Mouse (Mus musculus): Measurements from ENCODE around the gene Carns1. TPM values are rescaled to one million over a fixed set of nuclear protein-coding genes. Genes with fewer than 3 reads are reported as not detected.

The Carns1 gene
- total and polyA plus RNA-seq, 2 experiments from 2014 or later = 20.6 to 119 TPM

- no peaks in the 10 kb centered on the region for H3K9me3 ChIP-seq (replicated peaks; ENCODE audit: control insufficient read depth, low read length)
- peaks cover 10% of the 10 kb centered on the region; the same call in 1 of the 2 replicates for H3K4me1 ChIP-seq (ENCODE audit: control insufficient read depth, insufficient read depth)
- H3K4me3 ChIP-seq (ENCODE audit: low read depth, low read length) = peak overlapping the region; percentile 24; the same call in 1 of the 2 replicates
- peak; percentile 66; the same call in 1 of the 2 replicates for TF ChIP-seq EP300 (IDR thresholded peaks at IDR 0.05; ENCODE audit: low read depth)
- TF ChIP-seq CTCF (IDR thresholded peaks at IDR 0.05; ENCODE audit: low read depth) = no peak
- peak overlapping the region; percentile 9; the same call in 1 of the 2 replicates for H3K27ac ChIP-seq (ENCODE audit: low read depth)
- ATAC-seq (ENCODE audit: insufficient read depth, low read depth) (no peak), DNase-seq (ENCODE audit: low spot score) (no peak)
- peaks cover 72% of the 10 kb centered on the region for H3K36me3 ChIP-seq (replicated peaks; ENCODE audit: control insufficient read depth, insufficient read depth, low read length)
- H3K27me3 ChIP-seq (ENCODE audit: control insufficient read depth, insufficient read depth, low read length) = no peaks in the 10 kb centered on the region
- WGBS = 64% methylated on average over 13 of the region's 13 CpGs
- no peak overlapping the region; the same call in 1 of the 2 replicates for H3K9ac ChIP-seq (replicated peaks; ENCODE audit: low read depth, low read length)
- no peak overlapping the region; the same call in 1 of the 2 replicates for H3K4me2 ChIP-seq (ENCODE audit: low read depth, low read length)
Measured at GRCm38 (mm10) chr19:4154437-4155222, 20.6 kb downstream of the Carns1 start.

GRCm38 (mm10) chr19:4153232-4153654 is 22.0 kb downstream of the Carns1 start, which contains the start of gene Ptprcap:
Gene Ptprcap (plus strand): TSS chr19:4153604.
- peak within 1 kb of the TSS; percentile 52 for H3K27ac ChIP-seq (ENCODE audit: low read depth)

GRCm38 (mm10) chr19:4152445-4153231 is 22.6 kb downstream of the Carns1 start:
- ATAC-seq (ENCODE audit: insufficient read depth, low read depth) (no peak), DNase-seq (ENCODE audit: low spot score) (no peak)
- TF ChIP-seq CTCF (IDR thresholded peaks at IDR 0.05; ENCODE audit: low read depth) = no peak
- peak; percentile 4; the same call in 1 of the 2 replicates for TF ChIP-seq EP300 (IDR thresholded peaks at IDR 0.05; ENCODE audit: low read depth)
- Histone ChIP-seq H3K9ac (replicated peaks; ENCODE audit: low read depth, low read length) (no peak overlapping the region), H3K36me3 (replicated peaks; ENCODE audit: control insufficient read depth, insufficient read depth, low read length) (peaks cover 53% of the 10 kb centered on the region), H3K9me3 (replicated peaks; ENCODE audit: control insufficient read depth, low read length) (no peaks in the 10 kb centered on the region), H3K4me1 (ENCODE audit: control insufficient read depth, insufficient read depth) (peaks cover 21% of the 10 kb centered on the region), H3K27me3 (ENCODE audit: control insufficient read depth, insufficient read depth, low read length) (no peaks in the 10 kb centered on the region), H3K4me3 (ENCODE audit: low read depth, low read length) (no peak overlapping the region), H3K4me2 (ENCODE audit: low read depth, low read length) (no peak overlapping the region), H3K27ac (ENCODE audit: low read depth) (peak overlapping the region; percentile 52)
- WGBS = 77% methylated on average over 8 of the region's 8 CpGs

More at GRCm38 (mm10) chr19:4153232-4153654, 22.0 kb downstream of the Carns1 start, which contains the start of gene Ptprcap:
- H3K4me3 ChIP-seq (ENCODE audit: low read depth, low read length) = peak within 1 kb of the TSS; percentile 24; the same call in 1 of the 2 replicates
- H3K27me3 ChIP-seq (ENCODE audit: control insufficient read depth, insufficient read depth, low read length) = no peaks in the 10 kb centered on the region
- DNase-seq (ENCODE audit: low spot score) = no peak
- H3K9ac ChIP-seq (replicated peaks; ENCODE audit: low read depth, low read length) = no peak within 1 kb of the TSS
- H3K36me3 ChIP-seq (replicated peaks; ENCODE audit: control insufficient read depth, insufficient read depth, low read length) = peaks cover 58% of the 10 kb centered on the region
- H3K9me3 ChIP-seq (replicated peaks; ENCODE audit: control insufficient read depth, low read length) = no peaks in the 10 kb centered on the region
- WGBS = 53% methylated on average over 11 of the region's 11 CpGs
- H3K4me2 ChIP-seq (ENCODE audit: low read depth, low read length) = no peak within 1 kb of the TSS
- ATAC-seq (ENCODE audit: insufficient read depth, low read depth) = no peak
- TF ChIP-seq CTCF (IDR thresholded peaks at IDR 0.05; ENCODE audit: low read depth) = no peak
- TF ChIP-seq EP300 (IDR thresholded peaks at IDR 0.05; ENCODE audit: low read depth) = no peak
- peaks cover 18% of the 10 kb centered on the region for H3K4me1 ChIP-seq (ENCODE audit: control insufficient read depth, insufficient read depth)

- H3K9me3 ChIP-seq (replicated peaks; ENCODE audit: control insufficient read depth, low read length) = no peaks in the 10 kb centered on the region
- ATAC-seq (ENCODE audit: insufficient read depth, low read depth) = no peak
- peaks cover 21% of the 10 kb centered on the region for H3K4me1 ChIP-seq (ENCODE audit: control insufficient read depth, insufficient read depth)
- no peak overlapping the region for H3K4me2 ChIP-seq (ENCODE audit: low read depth, low read length)
- no peak for DNase-seq (ENCODE audit: low spot score)
- peaks cover 47% of the 10 kb centered on the region for H3K36me3 ChIP-seq (replicated peaks; ENCODE audit: control insufficient read depth, insufficient read depth, low read length)
- no peak overlapping the region for H3K27ac ChIP-seq (ENCODE audit: low read depth)
- no peak overlapping the region for H3K9ac ChIP-seq (replicated peaks; ENCODE audit: low read depth, low read length)
- WGBS = 69% methylated on average over 5 of the region's 5 CpGs
- no peak overlapping the region for H3K4me3 ChIP-seq (ENCODE audit: low read depth, low read length)
- TF ChIP-seq CTCF (IDR thresholded peaks at IDR 0.05; ENCODE audit: low read depth) (no peak), EP300 (IDR thresholded peaks at IDR 0.05; ENCODE audit: low read depth) (no peak)
- no peaks in the 10 kb centered on the region for H3K27me3 ChIP-seq (ENCODE audit: control insufficient read depth, insufficient read depth, low read length)
Measured at GRCm38 (mm10) chr19:4151898-4152297, 23.4 kb downstream of the Carns1 start.

GRCm38 (mm10) chr19:4151488-4151860 is 23.8 kb downstream of the Carns1 start:
- Histone ChIP-seq H3K27ac (ENCODE audit: low read depth) (no peak overlapping the region), H3K4me3 (ENCODE audit: low read depth, low read length) (no peak overlapping the region), H3K36me3 (replicated peaks; ENCODE audit: control insufficient read depth, insufficient read depth, low read length) (peaks cover 42% of the 10 kb centered on the region), H3K4me1 (ENCODE audit: control insufficient read depth, insufficient read depth) (peaks cover 21% of the 10 kb centered on the region), H3K4me2 (ENCODE audit: low read depth, low read length) (no peak overlapping the region), H3K27me3 (ENCODE audit: control insufficient read depth, insufficient read depth, low read length) (no peaks in the 10 kb centered on the region), H3K9me3 (replicated peaks; ENCODE audit: control insufficient read depth, low read length) (no peaks in the 10 kb centered on the region), H3K9ac (replicated peaks; ENCODE audit: low read depth, low read length) (no peak overlapping the region)
- no peak for ATAC-seq (ENCODE audit: insufficient read depth, low read depth)
- WGBS = 76% methylated on average over 4 of the region's 5 CpGs
- TF ChIP-seq EP300 (IDR thresholded peaks at IDR 0.05; ENCODE audit: low read depth) (no peak), CTCF (IDR thresholded peaks at IDR 0.05; ENCODE audit: low read depth) (no peak)
- no peak for DNase-seq (ENCODE audit: low spot score)

All from heart, postnatal 0 days (tissue).